Mouse (Mus musculus) bone marrow macrophage, adult 2 months (primary cell): ENCODE data around the gene Grm4.

Experiments
- CTCF ChIP-seq: IDR thresholded peaks from 2 replicates; pipeline ENCODE4 v1.5.1; 2012; ENCODE audit warnings: low read depth, mild to moderate bottlenecking, low read length, moderate library complexity
- POLR2A ChIP-seq: IDR thresholded peaks from 2 replicates; pipeline ENCODE4 v1.6.1; 2012; ENCODE audit warnings: mild to moderate bottlenecking, low read depth, low read length, borderline replicate concordance

- TF ChIP-seq POLR2A (no peak), CTCF (no peak)
Observed at GRCm38 (mm10) chr17:27449757-27450330, 71.4 kb downstream of the Grm4 start.
